Mouse (Mus musculus): ENCODE results near the gene Pdf.

Pdf gene

DNA sequence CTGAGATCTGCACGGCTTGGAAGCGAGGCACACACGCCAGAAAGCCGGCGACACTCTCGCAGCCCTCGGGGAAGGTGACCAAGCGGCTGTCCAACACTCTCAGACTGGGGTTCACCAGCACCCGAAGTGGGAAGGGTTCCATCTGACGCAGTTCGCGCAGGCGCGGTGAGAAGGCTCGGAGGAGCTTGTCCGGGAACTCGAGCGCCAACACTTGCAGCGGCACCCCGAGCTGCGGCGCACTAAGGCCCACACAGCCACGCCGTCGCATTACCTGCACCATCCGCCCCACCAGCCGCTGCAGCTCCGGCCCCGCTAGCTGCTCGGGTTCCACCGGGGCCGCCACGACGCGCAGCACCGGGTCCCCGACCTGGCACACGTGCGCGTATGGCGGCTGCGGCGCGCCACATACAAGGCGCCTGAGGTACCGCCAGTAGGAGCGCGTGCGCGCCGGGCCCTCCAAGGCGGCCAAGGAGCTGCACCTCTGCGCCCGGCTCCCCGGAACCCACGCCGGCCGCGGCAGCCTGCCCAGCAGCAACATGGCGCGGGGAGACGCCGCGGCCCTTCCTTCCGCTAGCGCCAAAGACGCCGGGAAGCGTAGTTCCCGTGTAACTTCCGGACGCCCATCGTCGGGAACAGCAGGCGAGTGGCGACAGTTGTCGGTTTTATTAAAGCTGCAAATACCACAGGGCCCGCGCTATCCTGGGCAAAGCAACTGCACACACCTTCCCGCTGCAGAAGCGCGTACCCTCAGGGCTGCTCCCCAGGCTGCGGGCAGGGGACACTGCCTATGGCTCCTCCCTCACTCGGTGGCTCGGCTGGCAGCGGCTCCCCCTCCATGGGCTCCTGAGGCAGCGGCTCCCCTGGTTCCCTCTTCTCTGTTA is at the start of gene Pdf:
Gene Pdf (minus strand): TSS at position 554 of the 881 bp plus-strand sequence.
- no peak for DNase-seq (ENCODE audit: low read depth, low spot score)

GRCm38 (mm10) chr8:107096366-107097036 is 48.1 kb upstream of the Pdf start, which contains the start of gene Terf2:
Gene Terf2 (minus strand): TSS chr8:107096547.
- peak; percentile 71 for DNase-seq (ENCODE audit: low read depth, low spot score)

DNA sequence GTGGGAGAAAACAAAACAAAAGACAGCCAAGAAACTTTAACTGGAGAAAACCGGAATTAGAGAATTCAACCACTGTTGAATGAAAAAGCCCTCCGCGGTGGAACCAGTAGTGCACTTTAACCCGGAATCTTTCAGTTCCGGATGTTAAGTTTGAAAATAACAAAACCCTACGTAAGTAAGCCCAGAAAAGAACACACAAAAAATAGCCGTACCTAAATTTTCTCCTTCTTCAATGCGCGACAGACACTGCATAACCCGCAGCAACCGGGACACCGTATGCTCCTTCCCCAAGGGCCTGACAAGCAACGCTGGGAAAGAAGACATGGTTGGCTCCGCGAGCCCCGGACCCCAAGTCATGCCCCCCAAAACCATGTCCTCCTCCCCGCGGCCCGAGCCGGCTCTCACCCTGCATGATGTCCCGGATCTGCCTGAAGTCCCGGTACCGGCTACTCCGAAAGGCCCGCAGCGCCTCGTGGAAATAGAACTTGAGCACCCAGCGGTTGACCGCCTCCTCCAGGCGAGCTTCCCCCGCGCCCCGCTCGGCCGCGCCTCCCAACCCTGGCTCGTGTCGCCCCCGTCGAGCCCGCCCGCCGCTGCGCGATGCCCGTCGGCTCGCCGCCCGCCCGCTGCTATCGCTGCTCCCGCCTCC is 47.4 kb upstream of the Pdf start:
- DNase-seq (ENCODE audit: low read depth, low spot score) = no peak

DNA sequence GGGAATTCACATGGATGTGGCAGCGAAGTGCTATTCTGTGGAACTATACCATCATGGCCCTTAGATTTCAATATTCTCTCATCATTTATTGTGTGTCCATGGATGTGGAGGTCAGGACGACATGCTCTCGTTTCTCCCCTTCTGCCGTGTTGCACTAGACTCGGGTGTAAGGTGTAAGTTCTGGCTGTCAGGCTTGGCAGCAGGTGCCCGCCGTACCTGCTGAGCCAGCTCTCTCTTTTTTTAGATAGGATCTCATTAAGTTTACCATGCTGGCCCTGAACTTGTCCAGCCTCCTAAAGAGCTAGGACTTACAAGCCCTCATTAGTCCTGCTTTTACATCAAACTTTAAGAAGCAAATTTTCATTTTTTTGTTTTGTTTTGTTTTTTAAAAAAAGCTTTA is 42.1 kb upstream of the Pdf start:
- no peak for DNase-seq (ENCODE audit: low read depth, low spot score)

DNA sequence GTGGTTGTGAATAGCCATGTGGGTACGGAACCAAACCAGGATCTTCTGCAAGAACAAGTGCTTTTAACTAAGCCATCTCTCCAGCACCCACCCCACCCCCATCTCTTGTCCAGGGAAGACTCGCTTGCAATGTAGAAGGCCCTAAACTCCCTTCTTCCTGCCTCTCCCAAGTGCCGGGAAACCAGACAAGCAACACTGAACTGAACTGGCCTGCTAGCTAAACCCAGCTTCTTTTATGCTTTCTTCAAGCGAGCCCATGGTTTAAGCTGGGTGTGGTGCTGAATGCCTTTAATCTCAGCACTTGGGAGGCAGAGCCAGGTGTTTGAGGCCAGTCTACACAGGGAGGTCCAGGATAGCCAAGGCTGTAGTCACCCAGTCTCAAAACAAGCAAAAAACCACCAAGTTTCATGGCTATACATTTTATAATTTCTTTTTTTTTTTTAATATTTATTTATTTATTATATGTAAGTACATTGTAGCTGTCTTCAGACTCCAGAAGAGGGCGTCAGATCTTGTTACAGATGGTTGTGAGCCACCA is 40.2 kb upstream of the Pdf start:
- no peak for DNase-seq (ENCODE audit: low read depth, low spot score)

DNA sequence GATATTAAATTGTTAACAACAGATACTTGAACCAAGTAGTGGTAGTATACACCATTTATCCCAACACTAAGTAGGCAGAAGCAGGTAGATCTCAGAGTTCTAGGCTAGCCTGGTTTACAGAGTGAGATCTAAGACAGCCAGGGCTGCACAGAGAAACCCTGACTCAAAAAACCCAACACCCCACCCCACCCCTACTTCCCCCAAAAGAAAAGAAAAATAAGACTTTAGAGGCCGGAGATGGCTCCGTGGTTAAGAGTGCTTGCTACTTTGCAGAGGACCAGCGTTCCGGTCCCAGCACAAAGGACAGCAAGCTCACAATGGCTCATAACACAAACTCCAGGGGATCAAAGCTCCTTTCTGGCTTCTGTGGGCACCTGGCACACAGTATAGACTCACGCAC is 37.6 kb upstream of the Pdf start:
- no peak for DNase-seq (ENCODE audit: low read depth, low spot score)

DNA sequence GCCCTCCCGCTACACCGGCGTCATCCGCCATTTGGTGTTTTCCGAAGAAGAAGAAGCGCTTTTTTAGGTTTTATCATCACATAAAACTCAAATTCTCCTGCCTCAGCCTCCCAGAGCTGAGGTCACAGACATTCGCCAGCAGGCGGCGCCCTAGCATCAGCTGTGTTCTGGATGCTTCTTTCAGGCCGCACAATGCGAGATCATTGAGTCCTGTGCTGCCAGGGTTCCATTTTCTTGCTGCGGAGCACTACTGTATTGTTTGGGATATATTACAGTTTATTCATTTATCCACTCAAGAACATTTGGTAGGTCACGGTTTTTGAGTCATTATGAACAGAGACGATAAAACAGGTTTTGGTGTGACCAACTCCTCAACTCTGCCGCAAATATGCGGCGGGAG is 36.9 kb upstream of the Pdf start:
- no peak for DNase-seq (ENCODE audit: low read depth, low spot score)

GRCm38 (mm10) chr8:107076239-107076888 is 27.9 kb upstream of the Pdf start:
- no peak for DNase-seq (ENCODE audit: low read depth, low spot score)

DNA sequence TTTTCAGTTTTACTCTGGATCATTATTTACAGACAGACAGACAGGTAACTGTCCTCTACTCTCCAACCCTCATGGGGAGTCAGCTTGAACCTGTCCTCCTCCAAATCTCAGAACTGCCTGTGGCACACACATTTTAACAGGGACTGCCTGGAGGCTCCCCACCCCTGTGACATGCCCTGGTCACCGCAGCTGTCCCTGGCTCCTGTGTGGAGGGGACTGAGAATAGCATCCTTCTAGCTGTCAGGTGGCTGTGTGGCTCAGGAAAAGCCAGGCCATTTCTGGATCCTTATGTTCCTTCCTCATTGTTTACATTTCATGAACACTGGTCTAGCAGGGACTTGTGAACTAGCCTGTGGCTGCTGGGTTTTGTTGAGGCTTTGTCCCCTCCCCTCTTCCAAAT is 25.7 kb upstream of the Pdf start:
- DNase-seq (ENCODE audit: low read depth, low spot score) = no peak

DNA sequence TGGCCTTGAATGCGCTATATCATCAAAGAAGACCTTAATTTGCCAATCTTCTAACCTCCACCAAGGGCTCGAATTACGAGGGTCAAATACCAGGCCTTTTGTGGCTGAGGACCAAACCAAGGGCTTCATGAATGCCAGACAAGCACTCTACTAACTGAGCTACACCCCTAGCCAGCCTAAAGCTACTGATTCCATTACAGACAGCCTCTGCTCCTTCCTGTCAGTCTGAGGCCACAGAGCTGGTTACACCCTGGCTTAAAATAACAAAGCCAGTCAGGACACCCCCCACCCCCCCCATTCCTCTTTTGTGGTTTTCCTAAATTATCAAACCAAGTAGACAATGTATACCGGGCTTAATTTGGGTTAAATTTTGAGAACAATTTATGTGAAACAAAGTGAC is 25.3 kb upstream of the Pdf start:
- no peak for DNase-seq (ENCODE audit: low read depth, low spot score)

GRCm38 (mm10) chr8:107065511-107066496 is 17.4 kb upstream of the Pdf start, which contains the start of gene Tmed6:
Gene Tmed6 (minus strand): TSS chr8:107065644.
- DNase-seq (ENCODE audit: low read depth, low spot score) = peak; percentile 69

GRCm38 (mm10) chr8:107062613-107063012 is 14.2 kb upstream of the Pdf start:
- no peak for DNase-seq (ENCODE audit: low read depth, low spot score)

- no peak for DNase-seq (ENCODE audit: low read depth, low spot score)
Observed at GRCm38 (mm10) chr8:107056973-107057369, 8.6 kb upstream of the Pdf start.

GRCm38 (mm10) chr8:107056076-107056972 is 7.9 kb upstream of the Pdf start, which contains the start of the genes Cog8 and Nip7:
Gene Cog8 (minus strand): TSS chr8:107056689.
Gene Nip7 (plus strand): TSS chr8:107056877.
- DNase-seq (ENCODE audit: low read depth, low spot score) = peak; percentile 86

DNA sequence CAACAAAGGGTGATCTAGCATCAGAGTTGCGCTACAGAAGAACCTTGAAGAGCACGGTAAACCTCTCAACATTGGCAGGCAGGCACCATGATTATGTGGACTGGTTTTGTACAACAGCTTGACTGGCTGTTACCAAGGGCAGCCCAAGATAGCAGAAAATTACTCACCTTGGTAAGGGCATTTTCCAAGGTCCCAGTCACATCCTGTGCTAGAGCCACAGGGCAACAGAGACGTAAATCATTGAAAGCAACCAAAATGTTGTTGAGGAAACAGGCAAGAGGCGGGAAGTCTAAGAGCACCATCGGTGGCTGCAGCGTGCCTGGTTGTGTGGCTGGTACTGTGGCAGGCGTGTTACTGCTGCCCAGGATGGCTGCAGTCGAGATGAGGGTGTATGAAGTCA is 3.6 kb upstream of the Pdf start:
- no peak for DNase-seq (ENCODE audit: low read depth, low spot score)

- DNase-seq (ENCODE audit: low read depth, low spot score) = no peak
Observed at GRCm38 (mm10) chr8:107049480-107049879, 1.1 kb upstream of the Pdf start.

DNA sequence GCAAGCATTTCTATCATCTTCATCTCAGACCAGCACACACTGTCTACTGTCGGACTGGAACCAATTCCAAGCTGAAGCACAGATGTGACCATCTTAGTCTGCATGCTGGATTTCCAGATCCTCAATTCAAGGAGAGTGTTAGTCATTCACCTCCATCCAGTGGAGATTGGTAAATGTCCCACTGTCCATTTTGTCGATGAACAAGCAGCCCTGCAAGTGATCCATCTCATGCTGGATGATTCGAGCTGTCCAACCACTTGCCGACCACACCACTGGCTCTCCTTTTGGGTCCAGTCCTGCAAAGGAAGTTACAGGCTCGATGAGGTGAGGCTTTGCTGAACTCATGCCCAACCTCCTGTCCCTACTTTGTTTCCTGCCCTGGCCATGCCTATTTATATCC is 1.4 kb downstream of the Pdf start:
- DNase-seq (ENCODE audit: low read depth, low spot score) = no peak

- no peak for DNase-seq (ENCODE audit: low read depth, low spot score)
Observed at GRCm38 (mm10) chr8:107045478-107045877, 2.9 kb downstream of the Pdf start.

- DNase-seq (ENCODE audit: low read depth, low spot score) = no peak
Observed at GRCm38 (mm10) chr8:107040632-107041031, 7.8 kb downstream of the Pdf start.
